Mouse (Mus musculus): ENCODE data around the gene Dgkh. TPM values are rescaled to one million over a fixed set of nuclear protein-coding genes. Genes with fewer than 3 reads are reported as not detected.

Dgkh gene
- polyA plus RNA-seq, 1 experiment: 49.3 TPM

GRCm38 (mm10) chr14:78509791-78510190, 222.8 kb downstream of the Dgkh start:
- Histone ChIP-seq H3K27ac (ENCODE audit: control insufficient read depth, insufficient read depth, low read depth, low read length) (no peak overlapping the region), H3K27me3 (ENCODE audit: control insufficient read depth, insufficient read depth, low read length) (no peaks in the 10 kb centered on the region), H3K36me3 (ENCODE audit: control insufficient read depth, insufficient read depth, low read length) (no peaks in the 10 kb centered on the region; the same call in 1 of the 2 replicates), H3K4me1 (ENCODE audit: control insufficient read depth, insufficient read depth, low read length) (no peaks in the 10 kb centered on the region), H3K4me3 (ENCODE audit: control insufficient read depth, low read depth, low read length) (no peak overlapping the region)
- no peak for TF ChIP-seq POLR2A (IDR thresholded peaks at IDR 0.05; ENCODE audit: control insufficient read depth, low read depth, low read length)

Other genes starting within 250 kb of the Dgkh start
- gene Akap11, start 196.0 kb downstream of the Dgkh start, polyA plus RNA-seq (2012; rRNA removed): 6.2 and 7.4 TPM in 2 replicates
- 15.6 and 15.9 TPM in 2 replicates for gene Vwa8, start 116.3 kb upstream of the Dgkh start, polyA plus RNA-seq (2012; rRNA removed)